Mouse (Mus musculus) mature B cell (primary cell): Measurements from ENCODE around the gene Anapc11.
"Not testable (repeated sequence)": the region's sequence is repeated elsewhere in the genome, so short reads cannot be mapped to it uniquely, and the experiment has no call there.

Experiments used
- in situ Hi-C: fragments of 300-500 bp; cut with MboI; formaldehyde crosslinking; loops from 2 replicates; pipeline ENCODE4 v1.14.3; 2019

Anapc11 gene

GRCm38 (mm10) chr11:120598283-120598989 lies at the start of gene Anapc11, which contains the start of gene Alyref:
Anapc11 (plus strand) TSS chr11:120598421.
Alyref (minus strand) TSS chr11:120598365.
- in situ Hi-C loops, result no loop called here

DNA sequence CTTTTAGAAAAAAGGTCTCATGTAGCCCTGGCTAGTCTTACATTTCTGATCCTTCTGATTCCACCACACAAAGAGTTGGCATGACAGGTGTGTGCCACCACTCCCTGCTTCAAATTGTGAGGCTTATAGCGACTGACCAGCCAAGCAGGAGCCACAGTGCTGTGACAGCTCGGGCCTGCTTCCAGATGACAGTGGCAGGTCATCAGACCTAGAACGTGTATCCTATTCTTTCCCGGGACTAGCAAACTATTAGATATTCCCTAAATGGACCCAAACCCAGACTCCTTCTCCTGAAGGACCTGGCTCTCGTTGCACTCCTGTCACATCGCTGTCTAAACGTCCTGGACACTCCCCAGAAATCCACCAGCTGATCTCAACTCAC lies 49.4 kb upstream of the Anapc11 start:
- in situ Hi-C loops, result no loop called here

DNA sequence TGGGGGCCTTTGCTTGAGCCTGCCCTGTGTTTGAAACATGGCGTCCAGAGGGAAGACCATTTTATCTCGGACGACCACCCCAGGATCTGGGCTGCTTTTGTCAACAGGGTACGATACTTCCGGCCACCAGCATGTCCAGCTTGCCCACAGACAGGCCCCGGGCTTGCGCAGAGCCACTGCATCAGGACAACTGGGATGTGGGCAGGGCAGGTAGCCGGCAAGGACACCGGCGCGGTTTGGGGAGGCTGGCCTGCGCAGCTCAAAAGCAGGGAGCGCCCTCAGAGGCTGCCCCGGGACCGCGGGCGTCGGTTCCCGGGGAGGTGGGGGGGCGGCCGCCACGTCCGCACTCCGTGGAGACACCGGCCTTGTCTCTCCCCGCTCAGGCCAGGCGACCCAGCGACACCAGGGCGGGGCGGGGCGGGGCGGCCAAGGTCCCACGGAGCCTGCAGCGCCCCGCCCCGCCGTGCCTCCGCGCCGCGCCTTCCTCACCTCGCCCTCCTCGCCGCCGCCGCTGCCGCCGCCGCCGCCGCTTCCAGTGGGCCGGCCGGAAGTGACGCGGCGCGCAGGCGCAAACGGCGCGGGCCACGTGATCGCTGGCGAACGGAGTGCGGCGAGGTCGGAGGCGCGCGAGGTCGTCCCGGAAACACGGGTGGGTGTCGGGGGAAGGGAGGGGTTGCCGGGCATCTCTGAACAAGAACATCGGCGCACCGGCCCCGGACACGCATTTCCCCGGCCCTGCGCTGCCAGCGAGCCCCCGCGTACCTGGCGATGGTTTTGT lies 48.9 kb upstream of the Anapc11 start, which contains the start of gene Mcrip1:
Gene Mcrip1 (minus strand): TSS at position 560 of the 778 bp plus-strand sequence.
- in situ Hi-C loops, result no loop called here

- in situ Hi-C loops, result no loop called here
These were observed 48.0 kb upstream of the Anapc11 start for GRCm38 (mm10) chr11:120549986-120550809.

GRCm38 (mm10) chr11:120550810-120551440 lies 47.3 kb upstream of the Anapc11 start, which contains the start of gene Ppp1r27:
Ppp1r27 (minus strand) TSS chr11:120551132.
- in situ Hi-C loops, result no loop called here

DNA sequence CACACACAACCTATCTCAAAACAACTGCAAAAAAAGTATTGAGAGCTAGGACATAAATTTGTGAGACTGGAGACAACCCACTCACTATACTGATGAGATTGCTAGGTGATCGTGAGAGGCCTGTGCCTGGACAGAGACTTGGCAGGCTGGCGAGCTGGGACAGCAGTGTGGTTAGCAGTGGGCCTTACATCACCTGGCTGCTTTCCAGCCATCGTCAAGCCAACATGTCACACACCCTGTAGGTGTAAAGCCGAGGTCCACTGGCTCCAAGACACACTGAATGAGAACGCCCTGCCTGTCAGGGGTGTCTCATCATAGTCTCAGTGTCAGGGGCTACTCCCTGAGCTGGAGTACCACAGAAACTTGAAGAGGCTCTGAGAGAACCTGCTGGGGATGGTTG lies 45.5 kb upstream of the Anapc11 start:
- in situ Hi-C loops, result no loop called here

- in situ Hi-C loops, result no loop called here
These were observed 43.4 kb upstream of the Anapc11 start for GRCm38 (mm10) chr11:120554834-120555233.

DNA sequence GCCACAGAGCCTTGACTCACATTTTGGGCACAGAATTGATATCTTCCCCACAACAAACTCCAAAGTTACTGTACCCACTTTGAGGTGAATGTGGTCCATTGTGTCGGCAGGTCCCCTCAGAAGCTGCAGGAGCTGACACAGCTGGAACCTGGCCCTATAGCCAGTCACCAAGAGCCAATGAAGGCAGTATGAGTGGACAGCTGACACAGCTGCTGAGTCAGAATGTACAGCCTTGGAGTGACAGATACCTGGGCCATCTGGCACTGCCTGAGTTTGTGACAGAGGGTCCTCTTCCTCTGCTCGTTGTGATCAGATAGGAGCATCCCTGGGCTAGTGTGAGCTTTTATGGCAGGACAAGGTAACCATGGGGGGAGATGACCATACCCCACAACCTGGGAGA lies 43.0 kb upstream of the Anapc11 start:
- in situ Hi-C loops, result no loop called here

DNA sequence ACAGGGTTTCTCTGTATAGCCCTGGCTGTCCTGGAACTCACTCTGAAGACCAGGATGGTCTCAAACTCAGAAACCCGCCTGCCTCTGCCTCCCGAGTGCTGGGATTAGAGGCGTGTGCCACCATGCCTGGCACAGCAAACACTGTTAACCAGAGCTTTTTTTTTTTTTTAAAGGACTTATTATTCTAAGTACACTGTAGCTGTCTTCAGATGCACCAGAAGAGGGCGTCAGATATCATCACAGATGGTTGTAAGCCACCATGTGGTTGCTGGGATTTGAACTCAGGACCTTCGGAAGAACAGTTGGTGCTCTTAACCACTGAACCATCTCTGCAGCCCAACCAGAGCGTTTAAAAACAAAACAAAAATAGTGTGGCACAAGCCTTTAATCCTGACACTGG lies 39.4 kb upstream of the Anapc11 start:
- in situ Hi-C loops, result not testable (repeated sequence)

GRCm38 (mm10) chr11:120560952-120561728 lies 37.1 kb upstream of the Anapc11 start:
- in situ Hi-C loops, result no loop called here

GRCm38 (mm10) chr11:120562949-120563348 lies 35.3 kb upstream of the Anapc11 start:
- in situ Hi-C loops, result no loop called here

DNA sequence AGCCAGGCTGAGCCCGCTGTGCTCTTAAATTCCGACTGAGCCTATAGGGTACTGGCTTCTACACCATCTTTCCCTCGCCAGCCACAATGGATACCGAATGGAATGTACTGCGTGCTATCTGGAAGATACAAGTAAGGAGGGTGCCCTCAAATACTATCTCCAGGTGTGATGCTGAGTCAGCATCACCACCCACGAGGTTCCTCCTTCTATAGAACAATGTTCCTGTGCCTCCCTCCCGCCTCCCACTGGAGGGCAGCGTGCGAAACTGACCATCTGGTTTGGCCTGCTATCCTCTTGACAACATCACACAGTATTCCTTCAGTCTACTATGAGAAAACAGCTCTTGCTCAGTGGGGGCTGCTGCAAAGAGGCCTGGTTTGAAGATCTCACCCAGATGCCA lies 33.1 kb upstream of the Anapc11 start:
- in situ Hi-C loops, result no loop called here

DNA sequence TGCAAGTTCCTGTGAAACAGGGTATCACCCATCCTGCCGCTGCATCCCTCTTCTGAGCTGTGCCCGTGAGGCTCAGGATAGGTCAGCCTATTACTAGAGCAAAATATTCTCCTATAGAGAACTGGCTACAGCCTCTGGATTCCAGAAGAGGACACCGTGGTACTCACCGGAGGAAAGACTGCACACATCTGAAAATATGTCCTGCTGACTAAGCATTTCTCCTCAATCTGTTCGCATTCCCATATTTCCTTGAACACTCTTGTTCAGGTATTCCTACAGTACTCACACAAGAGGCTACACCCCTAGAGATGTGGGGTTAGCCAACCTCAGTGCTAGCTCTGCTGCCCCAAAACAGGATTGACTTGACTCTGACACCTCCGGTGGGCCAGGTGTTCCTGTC lies 29.9 kb upstream of the Anapc11 start:
- in situ Hi-C loops, result no loop called here

GRCm38 (mm10) chr11:120571122-120571521 lies 27.1 kb upstream of the Anapc11 start:
- in situ Hi-C loops, result no loop called here

- in situ Hi-C loops, result no loop called here
These were observed 26.3 kb upstream of the Anapc11 start for GRCm38 (mm10) chr11:120571754-120572416.

DNA sequence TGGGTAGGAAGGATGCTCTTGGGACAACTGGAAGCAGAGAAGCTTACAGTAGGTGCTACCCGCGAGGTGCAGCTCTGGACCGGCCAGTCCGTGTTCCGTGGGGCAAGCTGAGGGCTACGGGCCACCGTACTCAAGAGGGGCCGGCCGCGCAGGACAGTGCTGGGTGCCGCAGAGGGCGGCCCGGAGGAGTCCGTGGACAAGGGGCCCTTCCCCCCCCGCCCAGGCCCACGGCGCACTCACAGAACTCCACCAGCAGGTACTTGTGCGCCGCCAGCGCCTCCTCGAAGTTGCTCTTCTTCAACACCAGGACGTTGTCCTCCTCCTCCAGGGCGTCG lies 25.8 kb upstream of the Anapc11 start:
- in situ Hi-C loops, result no loop called here

GRCm38 (mm10) chr11:120572752-120573584 lies 25.3 kb upstream of the Anapc11 start, which contains the start of gene P4hb:
P4hb (minus strand) TSS chr11:120573253.
- in situ Hi-C loops, result no loop called here

DNA sequence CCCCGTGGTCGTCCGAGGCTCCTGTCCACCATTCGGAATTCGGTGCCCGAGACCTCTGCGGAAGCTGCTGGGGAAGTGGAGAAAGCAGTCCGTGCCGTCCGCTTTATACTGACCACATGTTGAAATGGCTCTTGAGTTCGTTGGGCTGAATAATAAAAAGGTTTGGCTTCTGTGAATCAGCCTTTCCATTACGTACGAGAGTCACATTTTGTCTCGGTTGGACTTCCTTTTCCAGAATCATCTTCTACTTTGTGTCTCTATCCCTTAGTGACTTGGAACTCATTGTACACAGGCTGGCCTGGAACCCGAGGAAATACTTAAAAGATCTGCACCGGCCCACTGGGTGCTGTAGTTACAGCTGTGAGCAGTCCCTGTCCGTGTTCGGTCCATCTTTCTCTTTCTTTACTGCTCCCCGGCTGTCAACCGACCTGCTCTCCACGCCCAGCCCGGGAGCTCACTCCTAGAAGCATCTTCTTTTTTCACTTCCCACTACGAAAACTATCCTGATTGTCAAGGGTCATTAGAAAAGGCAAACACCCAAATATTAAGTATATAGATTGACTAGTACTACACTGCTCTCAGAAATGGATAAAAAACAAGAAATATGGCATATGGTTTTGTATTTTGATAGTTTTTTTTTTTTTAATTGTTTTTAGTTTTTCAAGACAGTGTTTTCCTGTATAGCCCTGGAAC lies 24.5 kb upstream of the Anapc11 start:
- in situ Hi-C loops, result no loop called here

DNA sequence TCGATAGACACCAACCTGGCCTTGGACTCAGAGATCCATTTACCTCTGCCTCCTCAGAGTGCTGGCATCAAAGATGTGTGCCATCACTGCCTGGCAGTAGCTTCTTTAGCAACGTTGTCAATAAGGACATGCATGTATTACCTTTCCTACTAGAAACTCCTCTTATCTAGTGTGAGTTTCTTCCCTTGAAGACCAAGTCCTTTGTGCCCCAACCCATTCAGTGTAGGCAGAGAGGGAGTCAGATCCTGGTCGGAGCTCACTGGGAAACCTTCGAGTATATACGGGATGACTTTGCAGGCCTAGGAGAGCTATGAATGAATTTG lies 24.0 kb upstream of the Anapc11 start:
- in situ Hi-C loops, result no loop called here
